Mouse (Mus musculus) heart, adult 2 months (tissue): ENCODE results near the gene Minpp1.

Experiments
- CTCF ChIP-seq: fragments of 200-600 bp; IDR thresholded peaks from 2 replicates; pipeline ENCODE4 v1.8.1; 2022; ENCODE audit warnings: antibody characterized with exemption, mild to moderate bottlenecking, moderate library complexity
- EP300 ChIP-seq: fragments of 200-500 bp; IDR thresholded peaks from 2 replicates; pipeline ENCODE4 v1.6.1; 2011; ENCODE audit warnings: low read depth, low read length, control low read depth; ENCODE audit not compliant: insufficient read depth
- POLR2A ChIP-seq: fragments of 200-500 bp; IDR thresholded peaks from 2 replicates; pipeline ENCODE4 v1.6.1; 2011; ENCODE audit warnings: mild to moderate bottlenecking, low read depth, low read length, control low read depth; ENCODE audit not compliant: insufficient read depth

DNA sequence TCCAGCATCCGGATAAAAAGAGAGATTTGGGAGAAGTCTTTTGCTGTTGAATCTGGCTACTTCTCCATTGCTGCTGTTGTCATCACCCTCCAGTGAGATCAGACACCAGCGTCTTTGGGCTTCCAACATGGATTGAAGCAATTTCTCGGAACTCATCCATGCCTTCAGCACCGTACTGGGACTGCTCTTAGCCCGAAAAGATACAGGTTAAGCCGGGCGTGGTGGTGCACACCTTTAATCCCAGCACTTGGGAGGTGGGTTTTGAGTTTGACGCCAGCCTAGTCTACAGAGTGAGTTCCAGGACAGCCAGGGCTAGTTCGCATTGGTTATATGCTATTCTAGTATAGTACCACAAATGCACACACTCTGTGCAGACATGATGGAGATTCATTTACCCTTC, 31.0 kb downstream of the Minpp1 start:
- TF ChIP-seq EP300 (no peak), CTCF (no peak), POLR2A (no peak)
